Mouse (Mus musculus) heart, embryonic 11.5 days (tissue): ENCODE results near the gene Grsf1. TPM values are rescaled to one million over a fixed set of nuclear protein-coding genes. Genes with fewer than 3 reads are reported as not detected.
A peak's percentile ranks its signal among the peaks of the same experiment; 100 is the strongest.

ENCODE experiments used
- ATAC-seq: fragments of 200-750 bp; cut with Nextera tagmentation; replicated peaks from 2 replicates; pipeline ENCODE4 v1.8.0; 2017; ENCODE audit warnings: moderate library complexity; ENCODE audit not compliant: insufficient number of reproducible peaks, low FRiP score, low TSS enrichment
- H3K27ac ChIP-seq: fragments of 300-500 bp; sonication (generic); 2 replicates; pipeline ENCODE4 v1.5.1; 2014; ENCODE audit warnings: mild to moderate bottlenecking, low read depth, low read length
- H3K27me3 ChIP-seq: fragments of 300-500 bp; sonication (generic); 2 replicates; pipeline ENCODE4 v1.6.1; 2014; ENCODE audit warnings: mild to moderate bottlenecking, low read length, mixed read lengths; ENCODE audit not compliant: control insufficient read depth, insufficient read depth
- H3K36me3 ChIP-seq: fragments of 300-500 bp; sonication (generic); 2 replicates; pipeline ENCODE4 v1.6.1; 2014; ENCODE audit warnings: mild to moderate bottlenecking, low read length, moderate library complexity, mixed read lengths; ENCODE audit not compliant: control insufficient read depth, insufficient read depth
- H3K4me1 ChIP-seq: fragments of 300-500 bp; sonication (generic); 2 replicates; pipeline ENCODE4 v1.6.1; 2014; ENCODE audit warnings: low read length; ENCODE audit not compliant: control insufficient read depth, insufficient read depth
- H3K4me2 ChIP-seq: fragments of 300-500 bp; sonication (generic); 2 replicates; pipeline ENCODE4 v1.6.1; 2014; ENCODE audit warnings: mild to moderate bottlenecking, moderate library complexity
- H3K4me3 ChIP-seq: fragments of 300-500 bp; sonication (generic); 2 replicates; pipeline ENCODE4 v1.5.1; 2014; ENCODE audit warnings: low read depth, low read length
- H3K9ac ChIP-seq: fragments of 300-500 bp; sonication (generic); 2 replicates; pipeline ENCODE4 v1.6.1; 2014; ENCODE audit warnings: mild to moderate bottlenecking, low read depth, low read length, moderate library complexity
- H3K9me3 ChIP-seq: fragments of 300-500 bp; sonication (generic); replicated peaks from 2 replicates; pipeline ENCODE4 v1.6.1; 2016; ENCODE audit warnings: low read length; ENCODE audit not compliant: control insufficient read depth
- WGBS: fragments of 180-500 bp; shearing (Covaris S2); extraction: QIAGEN DNeasy Blood & Tissue Kit; methylation state at CpG from one replicate; pipeline ENCODE4 v1.1.7; 2014; ENCODE audit not compliant: insufficient replicate concordance; 5-methylcytosine and 5-hydroxymethylcytosine counted together
- polyA plus RNA-seq: library from polyadenylated mRNA; unstranded; fragments of >200 nt; fragmentation: Nextera tagmentation; extraction: Ambion mirVana; gene quantifications from 2 replicates; pipeline ENCODE4 v1.2.1, GENCODE M21; 2014

Grsf1 gene
- polyA plus RNA-seq, 1 experiment from 2014 or later = 72.7 TPM

GRCm38 (mm10) chr5:88684226-88684625 lies 8.3 kb upstream of the Grsf1 start:
- no peaks in the 10 kb centered on the region for H3K9me3 ChIP-seq
- ATAC-seq = no peak
- H3K27ac ChIP-seq = no peak overlapping the region
- no peak overlapping the region for H3K4me2 ChIP-seq
- no peaks in the 10 kb centered on the region for H3K36me3 ChIP-seq
- H3K27me3 ChIP-seq = 0 out of 2 replicates have a peak, but pooled peaks cover 2% of the 10 kb centered on the region
- no peak overlapping the region for H3K4me3 ChIP-seq
- H3K4me1 ChIP-seq = no peaks in the 10 kb centered on the region
- 28% methylated on average over 3 of the region's 3 CpGs for WGBS
- H3K9ac ChIP-seq = no peak overlapping the region

- Histone ChIP-seq H3K36me3 (no peaks in the 10 kb centered on the region), H3K27ac (no peak overlapping the region), H3K4me2 (no peak overlapping the region), H3K4me3 (no peak overlapping the region), H3K9ac (no peak overlapping the region), H3K4me1 (no peaks in the 10 kb centered on the region), H3K27me3 (0 out of 2 replicates have a peak, but pooled peaks cover 2% of the 10 kb centered on the region), H3K9me3 (no peaks in the 10 kb centered on the region)
- no peak for ATAC-seq
- 64% methylated on average over 9 of the region's 9 CpGs for WGBS
Measured at GRCm38 (mm10) chr5:88683706-88684105, 7.7 kb upstream of the Grsf1 start.

- WGBS = 84% methylated on average over 6 of the region's 6 CpGs
- Histone ChIP-seq H3K9me3 (no peaks in the 10 kb centered on the region), H3K9ac (no peak overlapping the region), H3K4me2 (no peak overlapping the region), H3K27ac (no peak overlapping the region), H3K4me1 (no peaks in the 10 kb centered on the region), H3K36me3 (no peaks in the 10 kb centered on the region), H3K4me3 (no peak overlapping the region), H3K27me3 (no peaks in the 10 kb centered on the region)
- ATAC-seq = no peak
Measured at GRCm38 (mm10) chr5:88680567-88680966, 4.6 kb upstream of the Grsf1 start.

GRCm38 (mm10) chr5:88679341-88679740 lies 3.4 kb upstream of the Grsf1 start:
- 0 out of 2 replicates have a peak, but pooled peaks cover 2% of the 10 kb centered on the region for H3K4me1 ChIP-seq
- no peak for ATAC-seq

GRCm38 (mm10) chr5:88678929-88679328 lies 3.0 kb upstream of the Grsf1 start:
- Histone ChIP-seq H3K9ac (no peak overlapping the region), H3K27ac (no peak overlapping the region), H3K36me3 (no peaks in the 10 kb centered on the region), H3K4me1 (peaks cover 4% of the 10 kb centered on the region), H3K9me3 (no peaks in the 10 kb centered on the region), H3K4me2 (no peak overlapping the region; the same call in 1 of the 2 replicates), H3K27me3 (no peaks in the 10 kb centered on the region), H3K4me3 (no peak overlapping the region)
- WGBS = 45% methylated on average over 7 of the region's 7 CpGs
- ATAC-seq = no peak

More at GRCm38 (mm10) chr5:88679341-88679740, 3.4 kb upstream of the Grsf1 start:
- Histone ChIP-seq H3K27me3 (no peaks in the 10 kb centered on the region), H3K4me2 (no peak overlapping the region; the same call in 1 of the 2 replicates), H3K9me3 (no peaks in the 10 kb centered on the region), H3K27ac (no peak overlapping the region), H3K9ac (no peak overlapping the region), H3K36me3 (no peaks in the 10 kb centered on the region), H3K4me3 (no peak overlapping the region)
- WGBS = 28% methylated on average over 6 of the region's 6 CpGs

GRCm38 (mm10) chr5:88674703-88675442 lies 1.1 kb downstream of the Grsf1 start:
- Histone ChIP-seq H3K27ac (peak overlapping the region; percentile 95), H3K27me3 (no peaks in the 10 kb centered on the region), H3K9me3 (no peaks in the 10 kb centered on the region), H3K4me1 (peaks cover 6% of the 10 kb centered on the region), H3K4me3 (peak overlapping the region; percentile 94), H3K9ac (peak overlapping the region; percentile 96), H3K36me3 (peaks cover 12% of the 10 kb centered on the region), H3K4me2 (peak overlapping the region; percentile 73)
- 1% methylated on average over 42 of the region's 47 CpGs for WGBS
- peak; percentile 67 for ATAC-seq

- H3K4me3 ChIP-seq = no peak overlapping the region
- H3K9ac ChIP-seq = no peak overlapping the region
- no peaks in the 10 kb centered on the region for H3K4me1 ChIP-seq
- no peak overlapping the region for H3K27ac ChIP-seq
- no peak overlapping the region for H3K4me2 ChIP-seq
- peaks cover 36% of the 10 kb centered on the region for H3K36me3 ChIP-seq
- no peaks in the 10 kb centered on the region for H3K27me3 ChIP-seq
- ATAC-seq = no peak
- WGBS = 90% methylated on average over 5 of the region's 5 CpGs
- H3K9me3 ChIP-seq = no peaks in the 10 kb centered on the region
Measured at GRCm38 (mm10) chr5:88663875-88664274, 12.1 kb downstream of the Grsf1 start.

- no peak overlapping the region for H3K27ac ChIP-seq
- no peak overlapping the region for H3K9ac ChIP-seq
- H3K4me1 ChIP-seq = no peaks in the 10 kb centered on the region
- H3K36me3 ChIP-seq = peaks cover 35% of the 10 kb centered on the region
- H3K27me3 ChIP-seq = no peaks in the 10 kb centered on the region
- no peak overlapping the region for H3K4me2 ChIP-seq
- no peaks in the 10 kb centered on the region for H3K9me3 ChIP-seq
- H3K4me3 ChIP-seq = no peak overlapping the region
- no peak for ATAC-seq
- WGBS = 92% methylated on average over 3 of the region's 3 CpGs
Measured at GRCm38 (mm10) chr5:88663151-88663550, 12.8 kb downstream of the Grsf1 start.

GRCm38 (mm10) chr5:88657868-88658267 lies 18.1 kb downstream of the Grsf1 start:
- H3K27ac ChIP-seq = no peak overlapping the region
- ATAC-seq = no peak
- H3K4me3 ChIP-seq = no peak overlapping the region
- WGBS = 100% methylated on average over 1 of the region's 1 CpGs
- no peaks in the 10 kb centered on the region for H3K27me3 ChIP-seq
- H3K9me3 ChIP-seq = no peaks in the 10 kb centered on the region
- peaks cover 17% of the 10 kb centered on the region for H3K36me3 ChIP-seq
- no peak overlapping the region for H3K9ac ChIP-seq
- H3K4me1 ChIP-seq = peaks cover 5% of the 10 kb centered on the region; the same call in 1 of the 2 replicates
- H3K4me2 ChIP-seq = no peak overlapping the region
